Mouse (Mus musculus) mouse embryonic stem cell (cell line): Measurements from ENCODE around the gene Fbxo21.

ENCODE experiments used
- in situ Hi-C, 2 experiments: fragments of 300-500 bp; cut with MboI; formaldehyde crosslinking; loops; 1 replicate in 1 of 2; 3 replicates in 1 of 2; pipeline ENCODE4 v1.14.3; 2019 to 2020; ENCODE audit warnings: low sequenced_read_pairs in 2 of 2, low pct_unique_long_range_greater_than_20kb in 1 of 2, mixed read lengths in 1 of 2; ENCODE audit not compliant: unreplicated experiment in 1 of 2

Fbxo21 gene

DNA sequence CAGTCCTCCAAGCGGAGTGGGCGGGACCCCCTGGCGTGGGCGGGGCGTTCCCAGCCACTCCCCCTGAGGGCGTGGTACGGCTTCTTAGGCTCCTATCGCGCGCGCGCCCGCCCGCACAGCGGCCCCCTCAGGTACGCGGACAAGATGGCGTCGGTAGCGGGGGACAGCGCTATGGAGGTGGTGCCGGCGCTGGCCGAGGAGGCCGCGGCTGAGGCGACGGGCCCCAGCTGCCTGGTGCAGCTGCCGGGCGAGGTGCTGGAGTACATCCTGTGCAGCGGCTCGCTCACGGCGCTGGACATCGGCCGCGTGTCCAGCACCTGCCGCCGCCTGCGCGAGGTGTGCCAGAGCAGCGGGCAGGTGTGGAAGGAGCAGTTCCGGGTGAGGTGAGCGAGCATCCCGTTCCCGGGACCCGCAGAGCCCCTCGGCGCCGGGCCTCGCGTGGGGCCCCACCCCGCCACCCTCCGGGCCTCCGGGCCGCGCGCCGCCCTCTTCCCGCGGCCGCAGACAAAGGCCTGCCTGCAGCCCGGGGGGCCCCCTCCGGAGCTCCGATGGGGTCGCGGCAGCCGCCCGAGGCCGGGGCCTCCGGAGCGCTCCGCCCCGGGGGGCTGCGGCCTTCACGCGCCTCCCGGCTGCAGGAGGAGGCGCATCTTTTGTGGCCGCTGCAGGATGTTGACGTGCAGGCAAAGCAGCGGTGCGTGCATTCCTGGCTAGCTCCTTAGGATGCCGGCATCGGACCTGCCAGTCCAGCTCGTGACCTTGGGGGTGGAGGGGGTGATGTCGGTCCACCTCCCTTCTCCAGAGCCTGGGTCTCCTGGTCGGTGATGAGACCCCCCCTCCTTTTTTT lies at the start of gene Fbxo21:
Gene Fbxo21, plus strand, starts transcription at position 74 of the 844 bp plus-strand sequence.
- in situ Hi-C loops, result no loop called here

GRCm38 (mm10) chr5:117928553-117928952 lies 48.0 kb upstream of the Fbxo21 start:
- in situ Hi-C loops, result no loop called here

GRCm38 (mm10) chr5:117932222-117932621 lies 44.3 kb upstream of the Fbxo21 start:
- in situ Hi-C loops, result loop anchor here in 1 of 2 experiments (5.0 kb wide), 1 partner anchor 425 kb away; no protein-coding TSS in a partner anchor

- in situ Hi-C loops, result loop anchor here in 1 of 2 experiments (5.0 kb wide), 1 partner anchor 426 kb away; no protein-coding TSS in a partner anchor
Measured at GRCm38 (mm10) chr5:117932862-117933261, 43.7 kb upstream of the Fbxo21 start.

- in situ Hi-C loops, result no loop called here
Measured at GRCm38 (mm10) chr5:117936346-117936745, 40.2 kb upstream of the Fbxo21 start.

- in situ Hi-C loops, result no loop called here
Measured at GRCm38 (mm10) chr5:117937186-117937585, 39.3 kb upstream of the Fbxo21 start.

- in situ Hi-C loops, result no loop called here
Measured at GRCm38 (mm10) chr5:117938182-117938581, 38.3 kb upstream of the Fbxo21 start.

- in situ Hi-C loops, result no loop called here
Measured at GRCm38 (mm10) chr5:117939402-117939801, 37.1 kb upstream of the Fbxo21 start.

DNA sequence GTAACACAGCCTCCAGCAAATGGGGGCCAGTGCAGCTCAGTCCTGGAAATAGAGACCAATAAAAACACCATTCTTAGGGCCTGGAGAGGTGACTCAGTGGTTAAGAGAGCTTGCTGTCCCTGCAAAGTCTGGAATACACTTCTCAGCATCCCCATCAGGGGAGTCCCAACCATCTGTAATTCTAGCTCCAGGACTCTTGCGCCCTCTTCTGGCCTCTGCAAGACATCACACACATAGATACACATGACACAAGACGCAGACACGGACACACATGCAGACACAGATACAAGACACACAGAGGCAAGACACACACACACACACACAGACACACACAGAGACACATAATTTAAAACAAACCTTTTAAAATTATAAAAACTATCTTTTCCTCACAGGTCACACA lies 35.0 kb upstream of the Fbxo21 start:
- in situ Hi-C loops, result loop anchor here in 1 of 2 experiments (5.0 kb wide), 1 partner anchor 434 kb away; no protein-coding TSS in a partner anchor

GRCm38 (mm10) chr5:117946605-117947004 lies 29.9 kb upstream of the Fbxo21 start:
- in situ Hi-C loops, result no loop called here

GRCm38 (mm10) chr5:117949393-117949792 lies 27.1 kb upstream of the Fbxo21 start:
- in situ Hi-C loops, result no loop called here

- in situ Hi-C loops, result no loop called here
Measured at GRCm38 (mm10) chr5:117953893-117954292, 22.6 kb upstream of the Fbxo21 start.

- in situ Hi-C loops, result no loop called here
Measured at GRCm38 (mm10) chr5:117954429-117954828, 22.1 kb upstream of the Fbxo21 start.

GRCm38 (mm10) chr5:117955675-117956420 lies 20.7 kb upstream of the Fbxo21 start:
- in situ Hi-C loops, result no loop called here

GRCm38 (mm10) chr5:117964750-117965149 lies 11.8 kb upstream of the Fbxo21 start:
- in situ Hi-C loops, result no loop called here

GRCm38 (mm10) chr5:117966956-117967355 lies 9.6 kb upstream of the Fbxo21 start:
- in situ Hi-C loops, result no loop called here

DNA sequence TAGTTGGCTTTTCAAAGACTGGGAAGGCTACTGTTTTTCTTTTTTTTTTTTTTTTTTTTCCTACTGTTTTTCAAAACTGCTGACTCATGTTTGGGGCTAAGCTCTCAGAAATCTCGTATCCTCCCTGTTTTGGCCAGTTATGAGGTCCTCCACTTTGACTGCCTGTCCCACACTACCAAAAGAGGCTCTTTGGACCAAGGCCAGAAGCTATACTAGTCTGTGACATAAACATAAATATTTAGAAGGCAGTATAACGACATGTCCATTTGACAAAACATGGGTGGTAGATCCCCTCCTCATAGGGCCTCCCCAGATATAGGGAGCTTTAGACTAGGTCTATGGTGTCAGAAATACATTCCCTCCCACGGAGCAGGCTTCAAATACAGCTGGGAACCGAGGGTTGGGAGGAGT lies 8.9 kb upstream of the Fbxo21 start:
- in situ Hi-C loops, result no loop called here

DNA sequence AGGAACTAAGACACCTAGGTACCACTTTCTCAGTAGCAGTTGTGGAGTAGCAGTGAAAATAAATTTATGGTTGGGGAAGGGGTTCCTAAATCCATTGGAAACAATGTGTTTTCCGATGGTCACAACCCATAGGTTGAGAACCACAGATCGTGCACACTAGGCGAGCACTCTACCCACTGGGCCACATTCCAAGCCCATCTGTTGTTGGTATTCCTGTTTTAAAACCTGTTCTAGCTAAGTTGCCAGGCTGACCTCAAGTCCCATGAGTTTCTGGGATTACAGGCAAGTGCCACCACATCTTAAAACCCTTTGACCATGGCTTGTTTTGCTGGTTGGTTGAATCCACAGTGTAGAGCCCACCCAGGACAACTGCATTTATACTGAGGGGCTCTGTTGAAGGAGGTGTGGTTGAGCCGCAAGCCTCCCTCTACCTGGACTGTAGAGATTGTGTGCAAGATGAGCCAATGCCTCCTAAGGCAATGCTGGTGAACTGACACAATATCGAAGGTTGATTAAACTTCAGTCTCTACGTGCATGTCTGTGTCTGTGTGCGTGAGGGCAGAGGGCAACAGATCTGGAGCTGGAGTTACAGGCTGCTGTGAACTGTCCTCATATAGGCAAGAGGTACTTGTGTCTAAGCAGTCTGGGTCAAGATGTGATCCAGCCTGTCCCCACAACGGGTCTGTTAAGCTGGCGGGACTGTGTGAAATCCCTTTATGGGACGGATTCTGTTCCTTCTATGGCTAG lies 6.7 kb upstream of the Fbxo21 start:
- in situ Hi-C loops, result no loop called here

- in situ Hi-C loops, result no loop called here
Measured at GRCm38 (mm10) chr5:117976263-117976656, 270 bp upstream of the Fbxo21 start.
